Mouse (Mus musculus): ENCODE data around the gene Aldh1a7.
"Not testable (repeated sequence)": the region's sequence is repeated elsewhere in the genome, so short reads cannot be mapped to it uniquely, and the experiment has no call there.

The Aldh1a7 gene

GRCm38 (mm10) chr19:20727381-20727780, at the start of gene Aldh1a7:
Aldh1a7 (minus strand) TSS chr19:20727562.
- in situ Hi-C loops (cut with MboI; ENCODE audit: unreplicated experiment in 2 of 2): no loop called here

- in situ Hi-C loops (cut with MboI; ENCODE audit: unreplicated experiment in 2 of 2): no loop called here
Measured at GRCm38 (mm10) chr19:20775681-20776080, 48.3 kb upstream of the Aldh1a7 start.

GRCm38 (mm10) chr19:20773941-20774340, 46.6 kb upstream of the Aldh1a7 start:
- in situ Hi-C loops (cut with MboI; ENCODE audit: unreplicated experiment in 2 of 2): no loop called here

GRCm38 (mm10) chr19:20764214-20764613, 36.9 kb upstream of the Aldh1a7 start:
- in situ Hi-C loops (cut with MboI; ENCODE audit: unreplicated experiment in 2 of 2): loop anchor here (10.0 kb wide), 3 partner anchors 329 to 409 kb away; no protein-coding TSS in a partner anchor

- in situ Hi-C loops (cut with MboI; ENCODE audit: unreplicated experiment in 2 of 2): loop anchor here (10.0 kb wide), 3 partner anchors 327 to 407 kb away; no protein-coding TSS in a partner anchor
Measured at GRCm38 (mm10) chr19:20761675-20762426, 34.5 kb upstream of the Aldh1a7 start.

- in situ Hi-C loops (cut with MboI; ENCODE audit: unreplicated experiment in 2 of 2): loop anchor here (10.0 kb wide), 3 partner anchors 326 to 406 kb away; no protein-coding TSS in a partner anchor
Measured at GRCm38 (mm10) chr19:20761119-20761518, 33.8 kb upstream of the Aldh1a7 start.

GRCm38 (mm10) chr19:20744630-20745029, 17.3 kb upstream of the Aldh1a7 start:
- in situ Hi-C loops (cut with MboI; ENCODE audit: unreplicated experiment in 2 of 2): no loop called here

- in situ Hi-C loops (cut with MboI; ENCODE audit: unreplicated experiment in 2 of 2): no loop called here
Measured at GRCm38 (mm10) chr19:20728278-20728677, 916 bp upstream of the Aldh1a7 start.

GRCm38 (mm10) chr19:20722913-20723312, 4.4 kb downstream of the Aldh1a7 start:
- in situ Hi-C loops (cut with MboI; ENCODE audit: unreplicated experiment in 2 of 2): no loop called here

- in situ Hi-C loops (cut with MboI; ENCODE audit: unreplicated experiment in 2 of 2): no loop called here
Measured at GRCm38 (mm10) chr19:20720298-20720697, 7.1 kb downstream of the Aldh1a7 start.

- in situ Hi-C loops (cut with MboI; ENCODE audit: unreplicated experiment in 2 of 2): no loop called here
Measured at GRCm38 (mm10) chr19:20715617-20716016, 11.7 kb downstream of the Aldh1a7 start.

GRCm38 (mm10) chr19:20715093-20715492, 12.3 kb downstream of the Aldh1a7 start:
- in situ Hi-C loops (cut with MboI; ENCODE audit: unreplicated experiment in 2 of 2): no loop called here

- in situ Hi-C loops (cut with MboI; ENCODE audit: unreplicated experiment in 2 of 2): no loop called here
Measured at GRCm38 (mm10) chr19:20714543-20714942, 12.8 kb downstream of the Aldh1a7 start.

- in situ Hi-C loops (cut with MboI; ENCODE audit: unreplicated experiment in 2 of 2): no loop called here
Measured at GRCm38 (mm10) chr19:20707159-20707558, 20.2 kb downstream of the Aldh1a7 start.

GRCm38 (mm10) chr19:20706747-20707146, 20.6 kb downstream of the Aldh1a7 start:
- in situ Hi-C loops (cut with MboI; ENCODE audit: unreplicated experiment in 2 of 2): no loop called here

GRCm38 (mm10) chr19:20702074-20702473, 25.3 kb downstream of the Aldh1a7 start:
- in situ Hi-C loops (cut with MboI; ENCODE audit: unreplicated experiment in 2 of 2): no loop called here

GRCm38 (mm10) chr19:20677697-20678355, 49.5 kb downstream of the Aldh1a7 start:
- in situ Hi-C loops (cut with MboI; ENCODE audit: unreplicated experiment in 2 of 2): no loop called here

- in situ Hi-C loops (cut with MboI; ENCODE audit: unreplicated experiment in 2 of 2): no loop called here
Measured at GRCm38 (mm10) chr19:20654141-20654873, 73.1 kb downstream of the Aldh1a7 start.

GRCm38 (mm10) chr19:20653082-20653676, 74.2 kb downstream of the Aldh1a7 start:
- in situ Hi-C loops (cut with MboI; ENCODE audit: unreplicated experiment in 2 of 2): no loop called here

- in situ Hi-C loops (cut with MboI; ENCODE audit: unreplicated experiment in 2 of 2): no loop called here
Measured at GRCm38 (mm10) chr19:20650008-20650407, 77.4 kb downstream of the Aldh1a7 start.

GRCm38 (mm10) chr19:20647496-20647895, 79.9 kb downstream of the Aldh1a7 start:
- in situ Hi-C loops (cut with MboI; ENCODE audit: unreplicated experiment in 2 of 2): not testable (repeated sequence)

Data from v-Abl transformed pro-B cells (cell line).